Mouse (Mus musculus): ENCODE results near the gene Ccr6.

- TF ChIP-seq POLR2A (IDR thresholded peaks at IDR 0.05; ENCODE audit: borderline replicate concordance, extremely low read depth, low read depth, low read length) (no peak), CTCF (IDR thresholded peaks at IDR 0.05; ENCODE audit: insufficient read depth, low read length) (no peak)
These were observed 42.2 kb upstream of the Ccr6 start for GRCm38 (mm10) chr17:8193678-8194077.
